Mouse (Mus musculus) stomach, embryonic 16.5 days (tissue): ENCODE results near the gene Adamts20. TPM values are rescaled to one million over a fixed set of nuclear protein-coding genes. Genes with fewer than 3 reads are reported as not detected.
A peak's percentile ranks its signal among the peaks of the same experiment; 100 is the strongest.

Source experiments
- ATAC-seq: fragments of 200-750 bp; cut with Nextera tagmentation; 2 replicates; pipeline ENCODE4 v1.8.0; 2017; ENCODE audit warnings: moderate number of reproducible peaks, moderate TSS enrichment; ENCODE audit not compliant: insufficient read depth, low FRiP score
- H3K27ac ChIP-seq: fragments of 300-500 bp; sonication (generic); 2 replicates; pipeline ENCODE4 v1.5.1; 2014; ENCODE audit warnings: low read length
- H3K27me3 ChIP-seq: fragments of 300-500 bp; sonication (generic); 2 replicates; pipeline ENCODE4 v1.6.1; 2014; ENCODE audit warnings: low read length, control low read depth, mixed read lengths; ENCODE audit not compliant: control insufficient read depth, insufficient read depth
- H3K36me3 ChIP-seq: fragments of 300-500 bp; sonication (generic); 2 replicates; pipeline ENCODE4 v1.6.1; 2014; ENCODE audit warnings: low read length; ENCODE audit not compliant: control insufficient read depth, insufficient read depth
- H3K4me1 ChIP-seq: fragments of 300-500 bp; sonication (generic); 2 replicates; pipeline ENCODE4 v1.6.1; 2014; ENCODE audit warnings: low read length, control low read depth, mixed read lengths; ENCODE audit not compliant: control insufficient read depth, insufficient read depth
- H3K4me2 ChIP-seq: fragments of 300-500 bp; sonication (generic); 2 replicates; pipeline ENCODE4 v1.6.1; 2014; ENCODE audit warnings: low read depth, low read length, mixed read lengths
- H3K4me3 ChIP-seq: fragments of 300-500 bp; sonication (generic); replicated peaks from 2 replicates; pipeline ENCODE4 v1.5.1; 2014; ENCODE audit warnings: mild to moderate bottlenecking, low read length
- H3K9ac ChIP-seq: fragments of 300-500 bp; sonication (generic); 2 replicates; pipeline ENCODE4 v1.6.1; 2014; ENCODE audit warnings: low read length
- H3K9me3 ChIP-seq: fragments of 300-500 bp; sonication (generic); replicated peaks from 2 replicates; pipeline ENCODE4 v1.6.1; 2016; ENCODE audit warnings: low read length, control low read depth; ENCODE audit not compliant: control insufficient read depth
- WGBS: fragments of 180-500 bp; shearing (Covaris S2); extraction: QIAGEN DNeasy Blood & Tissue Kit; methylation state at CpG from one replicate; pipeline ENCODE4 v1.1.7; 2014; 5-methylcytosine and 5-hydroxymethylcytosine counted together
- polyA plus RNA-seq: library from polyadenylated mRNA; unstranded; fragments of >200 nt; fragmentation: Nextera tagmentation; extraction: Ambion mirVana; gene quantifications from 2 replicates; pipeline ENCODE4 v1.2.1, GENCODE M21; 2015

Gene Adamts20
- polyA plus RNA-seq, 1 experiment from 2014 or later = 2.1 TPM

DNA sequence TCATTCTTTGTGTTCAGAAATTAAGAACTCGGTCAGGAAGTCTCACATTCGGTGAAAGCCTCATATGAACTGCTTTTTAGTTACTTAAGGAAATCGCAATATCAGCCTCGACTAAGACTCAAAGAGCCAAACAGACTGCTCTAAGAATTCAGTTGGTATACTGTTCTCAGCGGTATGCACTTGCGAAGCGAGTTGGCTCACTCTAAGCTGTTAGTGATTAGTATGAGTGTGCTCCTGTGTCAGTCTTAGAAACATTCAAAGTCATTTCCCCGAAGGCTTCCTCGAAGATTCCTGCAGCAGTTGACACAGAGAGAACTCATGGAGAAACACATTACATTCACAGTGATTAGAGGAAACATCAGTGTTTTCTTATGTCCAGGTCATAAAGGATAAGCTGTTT lies 4.1 kb downstream of the Adamts20 start:
- 60% methylated on average over 9 of the region's 9 CpGs for WGBS
- no peaks in the 10 kb centered on the region for H3K27me3 ChIP-seq
- no peak overlapping the region for H3K9ac ChIP-seq
- no peak overlapping the region for H3K4me3 ChIP-seq
- H3K4me2 ChIP-seq = no peak overlapping the region
- no peaks in the 10 kb centered on the region for H3K9me3 ChIP-seq
- no peaks in the 10 kb centered on the region for H3K36me3 ChIP-seq
- no peaks in the 10 kb centered on the region for H3K4me1 ChIP-seq
- H3K27ac ChIP-seq = no peak overlapping the region
- ATAC-seq = no peak

DNA sequence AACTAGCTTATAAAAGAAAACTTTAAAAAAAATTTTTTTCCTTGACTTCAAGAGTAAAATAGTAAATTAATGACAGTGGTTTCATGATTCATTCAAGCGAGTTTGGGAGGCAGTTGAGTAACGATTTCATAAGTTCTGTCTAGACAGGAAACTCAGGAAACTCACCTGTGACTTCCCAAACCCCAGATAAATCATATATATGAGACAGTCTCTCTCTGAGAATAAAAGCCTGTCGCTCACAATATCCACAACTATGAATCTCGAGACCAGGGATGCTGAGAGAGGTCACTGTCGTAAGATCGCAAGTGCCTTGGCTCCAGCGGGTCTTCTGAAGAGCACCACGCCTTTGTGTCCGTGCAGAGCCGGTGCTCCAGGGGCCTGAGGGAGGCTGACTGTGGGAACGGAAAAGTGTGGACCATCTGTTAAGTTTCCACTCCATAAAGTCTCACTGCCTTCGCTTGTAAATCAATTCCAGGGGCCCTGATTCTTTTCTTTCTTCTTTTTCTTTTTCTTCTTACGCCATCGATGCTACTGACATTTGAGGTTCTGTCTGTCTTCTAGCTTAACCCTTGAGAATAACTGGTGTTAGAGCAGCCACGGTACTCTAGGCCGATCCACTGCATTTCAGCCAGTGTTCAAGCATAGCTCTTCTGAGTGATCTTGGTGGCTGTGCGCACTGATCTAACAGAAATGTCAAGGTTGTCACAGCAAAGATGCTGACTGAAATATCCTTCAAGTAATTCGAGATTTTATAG lies 7.4 kb downstream of the Adamts20 start:
- no peaks in the 10 kb centered on the region for H3K9me3 ChIP-seq
- H3K27me3 ChIP-seq = no peaks in the 10 kb centered on the region
- H3K27ac ChIP-seq = no peak overlapping the region
- H3K36me3 ChIP-seq = no peaks in the 10 kb centered on the region
- no peak for ATAC-seq
- no peak overlapping the region for H3K9ac ChIP-seq
- no peak overlapping the region for H3K4me2 ChIP-seq
- H3K4me3 ChIP-seq = no peak overlapping the region
- H3K4me1 ChIP-seq = no peaks in the 10 kb centered on the region
- 66% methylated on average over 18 of the region's 18 CpGs for WGBS

DNA sequence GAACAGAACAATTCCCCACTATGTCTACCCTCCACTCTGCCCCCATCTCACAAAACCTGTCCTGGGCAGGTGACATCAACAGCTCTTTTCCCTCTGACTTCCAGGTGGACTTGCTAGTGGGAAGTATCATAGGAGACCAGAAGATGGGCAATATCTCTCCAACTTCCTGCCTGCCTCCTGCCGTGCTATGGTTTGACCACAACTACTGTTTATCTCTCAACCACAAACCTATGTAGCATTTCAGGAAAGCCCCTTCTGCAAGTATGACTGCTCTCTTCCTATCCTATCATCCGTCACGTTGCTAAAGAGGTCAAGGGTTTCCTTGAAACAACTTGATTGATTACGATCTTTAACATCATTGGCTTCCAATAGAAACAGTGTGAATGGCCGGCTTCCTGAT lies 12.4 kb downstream of the Adamts20 start:
- Histone ChIP-seq H3K27me3 (no peaks in the 10 kb centered on the region), H3K36me3 (no peaks in the 10 kb centered on the region), H3K4me3 (no peak overlapping the region), H3K4me2 (no peak overlapping the region), H3K27ac (no peak overlapping the region), H3K9ac (no peak overlapping the region), H3K9me3 (no peaks in the 10 kb centered on the region), H3K4me1 (no peaks in the 10 kb centered on the region)
- WGBS = 63% methylated on average over 5 of the region's 5 CpGs
- ATAC-seq = no peak

DNA sequence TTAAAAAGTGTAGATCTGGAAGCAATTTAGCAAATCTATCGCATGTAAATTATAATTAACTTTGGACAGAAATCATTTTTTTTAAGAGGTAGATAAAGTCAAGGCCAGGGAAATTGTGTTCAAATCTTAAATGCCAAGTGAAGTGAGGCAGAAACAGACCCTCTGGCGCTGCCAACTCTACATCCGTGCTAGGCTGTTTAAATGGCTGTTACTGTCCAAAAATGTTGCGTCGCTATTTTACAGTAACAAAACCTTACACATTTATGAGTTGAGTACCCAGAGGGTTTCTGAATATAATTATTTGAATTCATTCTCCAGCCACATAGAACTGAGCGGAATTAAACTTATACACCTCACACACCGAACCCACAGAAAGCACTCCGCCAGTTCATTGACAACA lies 13.6 kb downstream of the Adamts20 start:
- 92% methylated on average over 8 of the region's 8 CpGs for WGBS
- Histone ChIP-seq H3K9ac (no peak overlapping the region), H3K4me1 (no peaks in the 10 kb centered on the region), H3K27me3 (no peaks in the 10 kb centered on the region), H3K27ac (no peak overlapping the region), H3K4me2 (no peak overlapping the region), H3K4me3 (no peak overlapping the region), H3K9me3 (no peaks in the 10 kb centered on the region), H3K36me3 (no peaks in the 10 kb centered on the region)
- ATAC-seq = no peak

DNA sequence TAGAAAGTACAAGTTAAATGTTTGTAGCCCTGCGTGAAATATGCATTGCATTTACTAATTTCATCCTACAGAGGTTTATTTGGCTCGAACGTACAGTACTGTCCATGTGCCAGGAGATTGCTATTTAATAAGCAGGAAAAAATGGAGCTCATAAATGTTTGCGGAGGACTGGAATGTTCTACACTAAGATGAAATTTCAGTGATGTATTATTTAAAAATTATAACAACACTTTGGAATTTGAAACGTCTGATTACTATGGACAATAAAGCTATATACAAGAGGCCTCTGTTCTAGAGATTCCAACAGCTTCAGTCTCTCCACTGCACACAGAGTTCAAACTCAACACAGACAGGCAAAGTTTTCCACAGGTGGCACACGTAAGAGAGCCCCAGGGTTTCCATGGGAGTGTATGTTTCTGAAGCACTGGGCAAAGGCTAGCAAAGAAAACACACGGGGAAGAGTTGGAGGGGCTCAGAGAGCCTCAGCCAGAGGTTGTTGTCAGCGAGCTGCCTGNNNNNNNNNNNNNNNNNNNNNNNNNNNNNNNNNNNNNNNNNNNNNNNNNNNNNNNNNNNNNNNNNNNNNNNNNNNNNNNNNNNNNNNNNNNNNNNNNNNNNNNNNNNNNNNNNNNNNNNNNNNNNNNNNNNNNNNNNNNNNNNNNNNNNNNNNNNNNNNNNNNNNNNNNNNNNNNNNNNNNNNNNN lies 20.6 kb downstream of the Adamts20 start:
- Histone ChIP-seq H3K4me1 (peaks cover 11% of the 10 kb centered on the region), H3K9ac (no peak overlapping the region), H3K4me2 (no peak overlapping the region), H3K27ac (peak overlapping the region; percentile 77), H3K9me3 (no peaks in the 10 kb centered on the region), H3K27me3 (no peaks in the 10 kb centered on the region), H3K4me3 (no peak overlapping the region), H3K36me3 (no peaks in the 10 kb centered on the region)
- WGBS = 27% methylated on average over 8 of the region's 8 CpGs
- peak; percentile 45; the same call in 1 of the 2 replicates for ATAC-seq

DNA sequence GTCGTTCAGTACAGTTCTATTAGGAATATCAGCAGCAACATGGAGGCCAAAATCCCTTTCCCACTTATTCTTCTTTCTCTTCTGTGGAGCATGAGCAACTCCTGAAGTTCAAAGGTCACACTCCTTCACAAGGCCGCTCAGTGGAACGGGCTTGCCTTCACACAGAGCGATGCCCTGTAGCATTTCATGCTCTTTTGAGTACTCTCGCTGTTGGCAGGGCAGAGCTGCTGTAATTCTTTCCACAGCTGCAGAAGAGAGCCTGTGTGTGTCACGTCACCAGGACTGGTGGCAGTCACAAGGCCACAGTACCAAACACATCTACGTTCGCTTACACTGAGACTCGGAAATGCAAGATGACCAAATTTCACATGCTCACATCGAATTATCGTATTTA lies 21.2 kb downstream of the Adamts20 start:
- WGBS = 49% methylated on average over 11 of the region's 11 CpGs
- Histone ChIP-seq H3K9ac (no peak overlapping the region), H3K27me3 (no peaks in the 10 kb centered on the region), H3K4me1 (peaks cover 11% of the 10 kb centered on the region), H3K9me3 (no peaks in the 10 kb centered on the region), H3K4me3 (no peak overlapping the region), H3K36me3 (no peaks in the 10 kb centered on the region), H3K27ac (peak overlapping the region; percentile 74), H3K4me2 (no peak overlapping the region)
- ATAC-seq = peak; percentile 24; the same call in 1 of the 2 replicates

DNA sequence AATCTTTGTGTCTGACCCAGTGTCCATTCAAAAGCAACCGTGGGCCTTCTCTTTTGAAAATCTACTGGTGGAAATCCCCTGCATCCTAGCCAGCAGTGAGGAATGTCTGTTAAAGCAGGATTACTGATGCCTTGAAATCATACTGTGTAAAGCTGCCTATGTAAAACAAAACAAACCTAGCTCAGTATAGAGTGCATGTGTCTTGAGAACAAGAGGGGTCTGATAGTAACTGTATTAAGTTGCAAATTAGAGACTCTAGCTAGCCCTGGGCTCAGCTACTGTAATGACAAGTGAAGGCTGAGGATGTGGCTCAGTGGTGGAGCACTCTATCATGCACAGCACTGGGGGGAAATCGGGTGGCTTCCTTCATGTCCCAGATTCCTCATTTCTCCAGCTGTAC lies 22.2 kb downstream of the Adamts20 start:
- no peak for ATAC-seq
- no peaks in the 10 kb centered on the region for H3K27me3 ChIP-seq
- 36% methylated on average over 2 of the region's 2 CpGs for WGBS

DNA sequence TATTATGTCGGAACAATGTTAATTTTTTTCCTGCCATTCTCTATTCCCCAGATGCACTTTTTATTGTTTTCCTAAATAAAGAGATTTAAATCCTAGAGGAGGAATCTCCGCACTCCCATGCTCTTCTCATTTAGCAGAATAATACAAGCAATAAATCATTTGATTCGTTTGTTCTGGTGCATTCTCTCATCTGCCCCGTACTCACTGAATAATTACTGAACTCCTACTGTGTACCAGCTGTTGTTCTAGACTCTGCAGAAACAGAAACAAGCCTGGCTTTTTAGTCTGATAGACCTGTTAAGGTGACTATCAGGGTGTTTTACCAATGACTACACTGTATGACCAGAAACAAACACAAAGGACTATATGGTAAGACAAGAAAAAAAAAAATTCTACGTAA lies 29.7 kb downstream of the Adamts20 start:
- no peak overlapping the region for H3K4me3 ChIP-seq
- 73% methylated on average over 5 of the region's 5 CpGs for WGBS
- no peak for ATAC-seq
- no peaks in the 10 kb centered on the region for H3K9me3 ChIP-seq
- no peak overlapping the region for H3K9ac ChIP-seq
- no peaks in the 10 kb centered on the region for H3K36me3 ChIP-seq
- H3K27me3 ChIP-seq = no peaks in the 10 kb centered on the region
- H3K4me1 ChIP-seq = no peaks in the 10 kb centered on the region
- no peak overlapping the region for H3K27ac ChIP-seq
- no peak overlapping the region for H3K4me2 ChIP-seq

More for the DNA sequence above, 22.2 kb downstream of the Adamts20 start:
- peaks cover 11% of the 10 kb centered on the region for H3K4me1 ChIP-seq
- H3K27ac ChIP-seq = no peak overlapping the region
- no peak overlapping the region for H3K4me3 ChIP-seq
- H3K9ac ChIP-seq = no peak overlapping the region
- no peaks in the 10 kb centered on the region for H3K9me3 ChIP-seq
- H3K36me3 ChIP-seq = no peaks in the 10 kb centered on the region
- no peak overlapping the region for H3K4me2 ChIP-seq

DNA sequence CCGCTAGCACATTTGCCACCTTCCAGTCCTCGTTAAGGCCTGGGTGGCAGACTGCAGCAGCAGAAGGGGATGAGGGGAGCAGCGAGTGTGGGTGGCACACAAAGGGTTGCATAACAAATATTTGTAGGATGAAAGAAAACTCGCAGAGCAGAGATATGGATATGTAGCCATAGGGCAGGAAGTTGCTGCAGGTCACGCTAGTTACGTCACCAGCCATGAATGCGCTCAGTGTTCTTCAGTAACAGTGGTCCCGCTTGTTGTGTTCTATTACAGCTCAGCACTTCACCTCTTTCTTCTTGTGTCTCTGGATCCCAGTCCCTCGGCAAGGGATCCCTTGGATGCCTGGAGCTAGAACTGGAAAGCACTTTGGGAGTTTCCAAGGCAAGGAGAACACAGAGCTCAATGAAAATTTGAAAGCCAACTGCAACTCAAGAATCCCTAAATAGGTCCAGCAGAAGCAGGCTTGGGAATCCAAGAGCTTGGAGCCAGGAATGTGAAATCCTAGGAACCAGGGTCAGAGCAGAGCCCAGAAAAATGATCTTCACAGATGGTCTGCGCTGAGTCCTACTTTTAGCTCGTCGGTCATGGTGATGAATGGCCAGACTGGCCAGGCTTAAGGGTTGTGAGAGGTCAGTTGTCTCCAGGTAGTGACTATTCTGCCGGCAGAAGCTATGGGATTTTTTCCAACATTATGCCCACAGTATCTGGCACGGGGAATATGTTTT lies 34.4 kb downstream of the Adamts20 start:
- no peak overlapping the region for H3K4me2 ChIP-seq
- H3K36me3 ChIP-seq = no peaks in the 10 kb centered on the region
- 63% methylated on average over 14 of the region's 14 CpGs for WGBS
- H3K27me3 ChIP-seq = no peaks in the 10 kb centered on the region
- no peak overlapping the region for H3K27ac ChIP-seq
- no peak overlapping the region for H3K4me3 ChIP-seq
- ATAC-seq = no peak
- no peaks in the 10 kb centered on the region for H3K9me3 ChIP-seq
- no peak overlapping the region for H3K9ac ChIP-seq
- no peaks in the 10 kb centered on the region for H3K4me1 ChIP-seq
